Mouse (Mus musculus) thymus, adult 2 months (tissue): ENCODE results near the gene Zc2hc1c. TPM values are rescaled to one million over a fixed set of nuclear protein-coding genes. Genes with fewer than 3 reads are reported as not detected.

Source experiments
- DNase-seq: peaks from one replicate; pipeline ENCODE4 v3.0.0; 2021
- H3K27ac ChIP-seq: fragments of 200-500 bp; 2 replicates; pipeline ENCODE4 v1.5.1; 2012; ENCODE audit warnings: low read length, control low read depth; ENCODE audit not compliant: control insufficient read depth, insufficient read depth
- H3K27me3 ChIP-seq: fragments of 200-500 bp; 2 replicates; pipeline ENCODE4 v1.6.1; 2012; ENCODE audit warnings: mild to moderate bottlenecking, low read length, moderate library complexity, mixed read lengths; ENCODE audit not compliant: control insufficient read depth, insufficient read depth
- H3K36me3 ChIP-seq: fragments of 200-500 bp; 2 replicates; pipeline ENCODE4 v1.6.1; 2012; ENCODE audit warnings: mild to moderate bottlenecking, low read length, moderate library complexity; ENCODE audit not compliant: control insufficient read depth, insufficient read depth
- H3K4me1 ChIP-seq: fragments of 200-500 bp; replicated peaks from 2 replicates; pipeline ENCODE4 v1.6.1; 2012; ENCODE audit warnings: low read length; ENCODE audit not compliant: control insufficient read depth, insufficient read depth
- H3K4me3 ChIP-seq: fragments of 200-500 bp; 2 replicates; pipeline ENCODE4 v1.5.1; 2012; ENCODE audit warnings: mild to moderate bottlenecking, low read length, control low read depth, moderate library complexity; ENCODE audit not compliant: control insufficient read depth, insufficient read depth
- CTCF ChIP-seq: fragments of 200-500 bp; IDR thresholded peaks from 2 replicates; pipeline ENCODE4 v1.5.1; 2012; ENCODE audit warnings: mild to moderate bottlenecking, control low read depth, low read length, moderate library complexity, borderline replicate concordance; ENCODE audit not compliant: control insufficient read depth, poor library complexity, insufficient read depth; ENCODE audit errors: extremely low read depth
- POLR2A ChIP-seq: fragments of 200-500 bp; IDR thresholded peaks from 2 replicates; pipeline ENCODE4 v1.6.1; 2012; ENCODE audit warnings: mild to moderate bottlenecking, low read length, control low read depth, moderate library complexity; ENCODE audit not compliant: control insufficient read depth, poor library complexity, insufficient read depth; ENCODE audit errors: extremely low read depth
- WGBS: fragments of 180-500 bp; shearing (Covaris S2); methylation state at CpG from one replicate; pipeline ENCODE4 v1.1.7; 2018; 5-methylcytosine and 5-hydroxymethylcytosine counted together
- polyA plus RNA-seq: library from polyadenylated mRNA; depleted of rRNA; stranded (reverse); fragments of >200 nt; gene quantifications from 2 replicates; pipeline ENCODE4 v1.2.3, GENCODE M21; 2012; rRNA removed

Gene Zc2hc1c
- 0.05 and 0.15 TPM in 2 replicates for polyA plus RNA-seq

GRCm38 (mm10) chr12:85288486-85289156 lies at the start of gene Zc2hc1c:
Gene Zc2hc1c (plus strand): TSS chr12:85288591.
- 0 out of 2 replicates have a peak, but pooled peaks cover 3% of the 10 kb centered on the region for H3K4me1 ChIP-seq
- 13% methylated on average over 30 of the region's 31 CpGs for WGBS
- H3K36me3 ChIP-seq: no peaks in the 10 kb centered on the region
- no peaks in the 10 kb centered on the region; the same call in 1 of the 2 replicates for H3K27me3 ChIP-seq
- H3K4me3 ChIP-seq: no peak within 1 kb of the TSS; the same call in 1 of the 2 replicates
- no peak for TF ChIP-seq POLR2A
- DNase-seq: peak; percentile 30
- no peak within 1 kb of the TSS for H3K27ac ChIP-seq

- 92% methylated on average over 3 of the region's 3 CpGs for WGBS
- TF ChIP-seq CTCF: no peak
- no peak for TF ChIP-seq POLR2A
Observed at GRCm38 (mm10) chr12:85252083-85252482, 36.3 kb upstream of the Zc2hc1c start.

GRCm38 (mm10) chr12:85256074-85256751 lies 32.2 kb upstream of the Zc2hc1c start:
- Histone ChIP-seq H3K36me3 (no peaks in the 10 kb centered on the region; the same call in 1 of the 2 replicates), H3K27me3 (no peaks in the 10 kb centered on the region), H3K4me1 (peaks cover 9% of the 10 kb centered on the region), H3K27ac (peak overlapping the region; percentile 12; the same call in 1 of the 2 replicates), H3K4me3 (no peak overlapping the region)
- TF ChIP-seq POLR2A (no peak), CTCF (no peak)
- no peak for DNase-seq
- WGBS: 79% methylated on average over 7 of the region's 7 CpGs

More at GRCm38 (mm10) chr12:85252083-85252482, 36.3 kb upstream of the Zc2hc1c start:
- H3K27ac ChIP-seq: no peak overlapping the region
- no peaks in the 10 kb centered on the region for H3K27me3 ChIP-seq
- peaks cover 5% of the 10 kb centered on the region for H3K4me1 ChIP-seq
- peaks cover 3% of the 10 kb centered on the region; the same call in 1 of the 2 replicates for H3K36me3 ChIP-seq
- no peak overlapping the region for H3K4me3 ChIP-seq
- no peak for DNase-seq

- Histone ChIP-seq H3K36me3 (no peaks in the 10 kb centered on the region; the same call in 1 of the 2 replicates), H3K27ac (no peak overlapping the region; the same call in 1 of the 2 replicates), H3K4me3 (no peak overlapping the region), H3K4me1 (peaks cover 9% of the 10 kb centered on the region), H3K27me3 (no peaks in the 10 kb centered on the region)
- peak; percentile 30 for DNase-seq
- 42% methylated on average over 7 of the region's 7 CpGs for WGBS
- TF ChIP-seq CTCF (no peak), POLR2A (no peak)
Observed at GRCm38 (mm10) chr12:85257008-85257639, 31.3 kb upstream of the Zc2hc1c start.

- no peaks in the 10 kb centered on the region for H3K27me3 ChIP-seq
- H3K27ac ChIP-seq: no peak overlapping the region
- no peak overlapping the region for H3K4me3 ChIP-seq
- no peak for TF ChIP-seq POLR2A
- no peak for TF ChIP-seq CTCF
- WGBS: 91% methylated on average over 10 of the region's 10 CpGs
- no peak for DNase-seq
- no peaks in the 10 kb centered on the region for H3K36me3 ChIP-seq
- peaks cover 5% of the 10 kb centered on the region; the same call in 1 of the 2 replicates for H3K4me1 ChIP-seq
Observed at GRCm38 (mm10) chr12:85262489-85262888, 25.9 kb upstream of the Zc2hc1c start.

GRCm38 (mm10) chr12:85263190-85263589 lies 25.2 kb upstream of the Zc2hc1c start:
- Histone ChIP-seq H3K36me3 (no peaks in the 10 kb centered on the region), H3K4me1 (no peaks in the 10 kb centered on the region), H3K4me3 (no peak overlapping the region), H3K27ac (no peak overlapping the region), H3K27me3 (no peaks in the 10 kb centered on the region)
- no peak for TF ChIP-seq POLR2A
- TF ChIP-seq CTCF: no peak
- WGBS: 96% methylated on average over 5 of the region's 5 CpGs
- DNase-seq: no peak
